Mouse (Mus musculus) embryonic stem cell, embryonic (primary cell): ENCODE measurements around the gene Nck1.

Source experiments
- CTCF ChIA-PET, 4 experiments: fragments of 300-600 bp in 2 of 4; fragments of 350-600 bp in 2 of 4; sonication (Branson Sonifier 250); formaldehyde crosslinking; loops; one replicate each; lab custom pipeline; 2022; ENCODE audit warnings: inconsistent platforms in 2 of 4; lab: Charles Lee
- POLR2A ChIA-PET, 4 experiments: fragments of 300-600 bp in 2 of 4; fragments of 350-600 bp in 2 of 4; sonication (Branson Sonifier 250); formaldehyde crosslinking; loops; one replicate each; lab custom pipeline; 2022; ENCODE audit warnings: antibody characterized with exemption in 4 of 4, inconsistent platforms in 1 of 4; lab: Charles Lee

The Nck1 gene

DNA sequence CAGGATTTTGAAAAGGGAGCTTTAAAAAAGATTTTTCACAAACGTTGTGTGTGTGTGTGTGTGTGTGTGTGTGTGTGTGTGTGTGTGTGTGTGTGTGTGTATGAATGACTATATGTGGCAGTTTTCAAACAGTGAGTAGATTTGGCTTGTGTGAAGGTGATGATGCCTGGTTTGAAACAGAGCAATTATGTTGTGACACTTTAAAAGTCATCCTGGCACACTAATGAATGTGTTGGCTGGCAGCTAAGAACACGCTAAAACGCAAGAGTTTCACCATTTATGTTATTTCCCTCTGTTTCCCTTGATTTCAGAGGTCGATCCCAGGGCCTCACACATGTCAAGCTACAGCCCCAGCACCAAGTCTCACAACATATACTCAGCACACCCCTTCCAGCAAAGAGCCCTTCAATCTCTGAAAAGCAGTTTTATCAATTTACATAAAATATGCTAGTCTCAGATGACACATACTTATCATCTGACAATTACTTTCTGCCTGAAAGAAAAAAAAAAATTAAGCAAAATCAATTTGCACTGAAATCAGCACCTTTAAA, 12.2 kb upstream of the Nck1 start:
- CTCF ChIA-PET: interaction anchor here in 2 of 4 experiments (0.8 to 1.1 kb wide), 3 partner anchors 11 to 38 kb away, joined by 3 to 5 read pairs (median 3); no protein-coding TSS in a partner anchor
- POLR2A ChIA-PET: interaction anchor here in 3 of 4 experiments (0.5 to 2.0 kb wide), 3 partner anchors 12 to 196 kb away, joined by 3 to 6 read pairs (median 4); partner anchors contain the start of gene Nck1 (in 2 of the 3)

DNA sequence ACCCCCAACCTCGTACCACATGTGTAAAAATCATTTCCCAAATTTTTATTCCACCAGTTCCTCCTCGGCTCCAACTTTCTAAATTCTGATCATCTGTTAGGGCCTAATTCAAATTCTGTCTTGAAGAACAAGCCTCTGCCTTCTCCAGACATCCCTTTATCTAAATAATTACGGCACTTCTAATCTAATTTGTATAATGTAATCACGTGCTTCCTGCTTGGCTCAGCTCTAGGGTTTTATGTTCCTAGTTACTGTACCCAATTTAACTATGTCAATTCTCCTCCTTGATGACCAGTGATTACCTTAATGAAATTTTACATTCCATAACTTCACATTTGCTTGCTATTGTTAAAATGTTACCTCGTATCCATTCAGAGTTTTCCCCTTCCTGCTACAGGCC, 9.8 kb upstream of the Nck1 start:
- POLR2A ChIA-PET: interaction anchor here in 2 of 4 experiments (1.2 to 1.7 kb wide), 2 partner anchors 9 to 10 kb away, joined by 3 to 5 read pairs; partner anchors contain the start of gene Nck1 (in 2 of the 2)
- CTCF ChIA-PET: interaction anchor here in 1 of 4 experiments (2.0 kb wide), 1 partner anchor 10 kb away, joined by 9 read pairs; the partner anchor contains the start of gene Nck1

DNA sequence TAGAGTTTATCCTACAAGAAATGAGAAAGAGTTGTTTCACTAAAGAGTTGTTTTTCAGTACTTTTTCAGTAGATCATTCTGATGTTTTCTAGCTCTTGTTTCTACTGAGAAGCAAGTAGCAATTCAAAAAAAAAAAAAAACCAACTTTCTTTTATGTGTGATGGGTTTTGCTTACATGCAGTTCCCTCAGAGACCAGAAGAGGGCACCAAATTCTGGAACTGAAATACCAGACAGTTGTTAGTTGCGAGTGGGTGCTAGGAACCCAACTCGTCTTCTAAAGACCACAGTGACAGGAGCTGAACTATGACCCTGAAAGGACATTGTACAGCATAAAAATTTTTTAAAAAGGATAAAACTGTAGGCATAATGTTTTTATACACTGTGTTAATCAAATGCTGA, 2.4 kb upstream of the Nck1 start:
- ChIA-PET CTCF (interaction anchor here (0.6 to 1.3 kb wide), 23 partner anchors 15 to 1018 kb away, joined by 3 to 8 read pairs (median 3); no protein-coding TSS in a partner anchor), POLR2A (interaction anchor here in 3 of 4 experiments (0.6 to 7.6 kb wide), 8 partner anchors 10 to 1232 kb away, joined by 3 to 187 read pairs (median 4); no protein-coding TSS in a partner anchor)

DNA sequence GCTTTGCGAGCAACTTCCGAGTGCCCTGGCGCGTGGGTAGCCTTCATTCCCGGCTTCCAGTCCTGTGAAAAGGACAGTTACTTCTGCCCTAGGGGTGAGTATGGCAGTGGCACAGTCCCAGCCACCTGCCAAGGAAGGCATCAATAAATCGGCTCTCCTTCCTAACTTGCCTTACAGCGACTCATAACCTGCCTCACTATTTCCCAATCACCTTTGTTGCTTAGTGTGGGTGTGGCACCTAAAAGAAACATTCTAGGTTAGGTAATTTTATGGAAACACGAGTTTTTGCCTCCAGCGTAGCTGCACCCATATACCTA, 618 bp upstream of the Nck1 start:
- POLR2A ChIA-PET: interaction anchor here (0.7 to 7.6 kb wide), 59 partner anchors 8 to 705 kb away, joined by 3 to 187 read pairs (median 6); partner anchors contain the start of genes Pccb (in 2 of the 4), Ppp2r3a (in 1 of the 4), Slc35g2 (in 1 of the 4) and Stag1 (in 1 of the 4)
- CTCF ChIA-PET: interaction anchor here (0.5 to 2.7 kb wide), 32 partner anchors 8 to 1934 kb away, joined by 3 to 36 read pairs (median 4); partner anchors contain the start of gene Pccb (in 1 of the 4)

DNA sequence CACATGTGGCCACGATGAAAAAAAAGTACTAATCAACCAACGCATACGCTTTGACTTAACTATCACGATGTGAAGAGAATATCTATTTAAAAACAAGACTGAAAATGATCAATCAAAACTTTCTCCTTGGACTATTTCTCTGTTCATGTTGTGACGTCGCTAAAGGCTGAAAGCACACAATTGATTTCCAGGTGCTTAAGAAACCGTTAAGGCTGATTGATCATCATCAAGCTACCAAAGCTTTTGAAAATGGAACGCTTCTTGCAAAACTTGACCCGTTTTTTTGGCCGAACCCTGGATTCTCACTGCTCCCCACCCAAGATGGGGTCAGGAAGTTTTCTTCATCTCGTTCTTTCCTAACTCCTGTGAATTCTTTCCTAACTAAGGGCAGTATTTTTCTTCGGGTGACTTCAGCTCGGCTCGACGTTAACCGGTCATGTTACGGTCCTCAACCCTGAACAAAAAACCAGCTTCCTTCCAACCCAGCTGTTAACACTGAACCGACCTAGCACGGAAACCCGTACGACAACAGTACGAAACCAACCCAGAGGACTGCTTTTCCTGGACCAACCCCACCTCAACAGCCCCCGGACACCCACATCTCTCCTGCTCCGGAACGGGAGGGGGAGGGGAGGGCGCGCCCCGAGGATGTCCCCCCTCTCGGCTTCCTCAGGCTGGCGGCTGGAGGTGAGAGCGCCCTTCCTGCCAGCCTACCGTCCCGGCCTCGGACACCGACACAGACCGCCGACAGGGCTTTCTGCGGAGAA, 803 bp downstream of the Nck1 start:
- CTCF ChIA-PET: interaction anchor here (0.5 to 2.7 kb wide), 29 partner anchors 10 to 409 kb away, joined by 3 to 36 read pairs (median 4); no protein-coding TSS in a partner anchor
- POLR2A ChIA-PET: interaction anchor here (0.8 to 7.6 kb wide), 63 partner anchors 7 to 706 kb away, joined by 3 to 187 read pairs (median 5); partner anchors contain the start of genes Pccb (in 2 of the 4), Msl2 (in 1 of the 4), Ppp2r3a (in 1 of the 4) and Slc35g2 (in 1 of the 4)

DNA sequence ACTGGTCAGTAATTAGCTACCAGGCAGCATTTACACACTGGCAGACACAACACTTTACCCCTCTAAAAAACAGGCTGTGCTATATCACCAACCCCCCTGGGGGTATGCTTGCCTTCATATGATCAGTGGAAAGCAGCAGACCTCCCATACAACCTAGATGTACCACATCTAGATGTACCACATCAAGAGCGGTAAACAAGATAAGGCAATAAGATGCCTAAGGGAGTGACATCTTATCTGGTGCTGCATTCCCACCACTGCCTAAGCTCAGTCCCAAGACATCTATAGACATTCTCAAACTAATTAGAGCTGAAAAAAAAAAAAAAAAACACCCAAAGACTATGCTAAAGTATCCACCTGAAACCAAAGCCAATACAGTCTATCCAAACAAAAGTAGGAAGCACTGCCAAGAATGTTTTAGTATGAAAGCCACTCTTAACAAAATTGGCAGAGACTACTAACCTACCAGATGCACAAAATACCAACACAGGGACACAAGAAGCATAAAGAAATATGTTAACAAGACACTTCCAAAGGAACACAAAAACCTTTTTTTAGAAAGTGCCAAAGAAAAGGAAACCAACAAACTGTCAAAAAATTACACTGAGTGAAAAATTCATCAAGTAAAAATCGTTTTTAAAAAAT, 10.2 kb downstream of the Nck1 start:
- POLR2A ChIA-PET: interaction anchor here (0.6 to 3.1 kb wide), 6 partner anchors 10 to 1567 kb away, joined by 3 to 15 read pairs (median 4); partner anchors contain the start of gene Nck1 (in 3 of the 4)
- CTCF ChIA-PET: interaction anchor here in 3 of 4 experiments (0.6 to 1.4 kb wide), 7 partner anchors 10 to 339 kb away, joined by 3 to 8 read pairs (median 4); partner anchors contain the start of gene Nck1 (in 1 of the 3)

DNA sequence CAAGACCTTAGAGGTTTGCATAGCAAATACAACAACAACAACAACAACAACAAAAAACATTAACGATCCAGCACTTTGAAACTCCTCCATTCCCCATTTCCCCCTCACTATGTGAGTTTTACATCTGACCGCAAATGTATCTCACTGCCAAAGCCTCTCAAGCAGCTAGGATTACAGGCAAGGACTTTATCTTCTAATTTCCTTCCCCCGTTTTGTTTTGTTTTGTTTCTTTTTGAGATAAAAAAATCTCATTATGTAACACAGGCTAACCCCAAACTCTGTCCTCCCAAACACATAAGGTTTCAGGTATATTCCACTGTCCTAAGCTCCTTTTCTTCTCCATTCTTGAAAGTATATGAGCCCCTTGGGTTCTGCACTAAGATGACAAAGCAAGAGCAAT, 11.2 kb downstream of the Nck1 start:
- ChIA-PET CTCF (interaction anchor here in 2 of 4 experiments (0.6 to 1.4 kb wide), 3 partner anchors 11 to 291 kb away, joined by 4 to 8 read pairs (median 4); partner anchors contain the start of gene Nck1 (in 1 of the 2)), POLR2A (interaction anchor here in 3 of 4 experiments (0.6 to 3.1 kb wide), 5 partner anchors 9 to 500 kb away, joined by 4 to 15 read pairs (median 8); partner anchors contain the start of genes Nck1 (in 3 of the 3) and Pccb (in 1 of the 3))

DNA sequence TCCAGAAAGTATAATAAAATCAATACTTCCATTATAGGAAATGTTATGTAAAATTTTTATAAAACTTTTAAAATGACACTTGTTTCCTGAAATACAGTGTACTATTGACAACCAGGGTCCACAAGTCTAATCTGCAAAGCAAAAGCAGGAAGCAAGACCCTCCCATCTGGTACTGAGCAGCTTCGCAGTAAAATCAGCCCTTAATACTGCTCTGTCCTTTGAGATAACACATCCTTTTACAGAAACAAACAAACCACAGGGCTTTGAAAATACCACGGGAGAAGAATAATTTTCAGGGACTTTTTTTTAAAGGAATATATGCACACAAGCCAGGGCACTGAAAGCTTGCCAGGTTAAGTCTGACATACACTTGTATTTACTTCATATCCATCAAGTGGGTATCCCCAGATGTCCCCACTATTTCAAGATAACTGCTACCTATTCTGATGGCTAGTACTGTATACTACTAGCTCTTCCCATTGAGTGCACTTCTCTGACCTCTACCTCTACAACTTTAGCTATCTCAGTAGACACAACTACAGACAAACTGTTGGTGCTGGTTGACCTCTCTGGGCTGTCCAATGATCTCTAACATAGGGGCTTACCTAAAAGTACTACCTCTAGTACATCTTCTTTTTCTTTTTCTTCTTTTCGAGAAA, 13.0 kb downstream of the Nck1 start:
- CTCF ChIA-PET: interaction anchor here in 3 of 4 experiments (0.5 to 1.8 kb wide), 3 partner anchors 12 to 470 kb away, joined by 3 to 5 read pairs (median 5); no protein-coding TSS in a partner anchor
- POLR2A ChIA-PET: interaction anchor here in 3 of 4 experiments (0.7 to 2.1 kb wide), 10 partner anchors 8 to 230 kb away, joined by 3 to 14 read pairs (median 4); partner anchors contain the start of gene Nck1 (in 3 of the 3)

DNA sequence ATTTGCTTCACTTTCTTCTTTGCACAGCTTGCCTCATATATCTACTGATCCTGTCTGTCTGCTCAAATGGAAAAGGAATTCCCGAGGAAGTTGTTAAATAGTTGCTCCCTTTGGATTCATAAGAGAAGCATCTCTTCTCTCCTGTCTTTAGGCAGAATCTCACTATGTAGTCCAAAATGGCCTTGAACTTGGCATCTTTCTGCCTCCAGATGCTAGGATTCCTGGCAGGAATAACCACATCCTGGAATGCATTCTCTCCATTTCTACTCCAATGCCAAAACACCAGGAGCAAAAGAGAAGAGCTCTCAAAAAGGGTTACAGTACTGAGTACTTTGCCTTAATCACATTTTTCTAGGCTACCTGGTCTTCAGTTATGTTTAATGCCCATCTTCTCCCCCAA, 14.6 kb downstream of the Nck1 start:
- CTCF ChIA-PET: no interaction called here
- POLR2A ChIA-PET: interaction anchor here in 1 of 4 experiments (1.1 to 1.4 kb wide), 3 partner anchors 10 to 112 kb away, joined by 3 to 4 read pairs (median 3); no protein-coding TSS in a partner anchor

DNA sequence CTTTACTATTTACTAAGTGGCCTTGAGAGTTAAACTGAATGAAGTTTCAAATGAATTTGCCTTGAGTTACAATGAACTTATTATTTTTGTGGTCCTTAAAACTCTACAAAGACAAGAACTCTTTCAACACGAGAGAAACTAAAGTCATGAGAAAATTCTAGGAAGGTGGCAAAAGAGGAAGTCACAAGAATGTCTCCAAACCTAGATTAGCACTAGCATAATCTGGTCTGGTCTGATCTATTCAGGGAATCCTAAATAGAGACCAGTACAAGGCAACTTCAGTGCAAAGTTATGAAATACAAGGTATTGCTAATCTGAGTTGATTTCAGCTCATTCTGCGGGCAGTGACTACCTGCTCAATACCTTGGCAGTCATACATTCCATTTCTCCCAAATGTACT, 20.7 kb downstream of the Nck1 start:
- CTCF ChIA-PET: interaction anchor here in 1 of 4 experiments (1.1 kb wide), 1 partner anchor 71 kb away, joined by 3 read pairs; no protein-coding TSS in a partner anchor
- POLR2A ChIA-PET: interaction anchor here in 2 of 4 experiments (0.6 to 2.6 kb wide), 4 partner anchors 8 to 230 kb away, joined by 3 to 10 read pairs (median 3); partner anchors contain the start of gene Nck1 (in 1 of the 2)

DNA sequence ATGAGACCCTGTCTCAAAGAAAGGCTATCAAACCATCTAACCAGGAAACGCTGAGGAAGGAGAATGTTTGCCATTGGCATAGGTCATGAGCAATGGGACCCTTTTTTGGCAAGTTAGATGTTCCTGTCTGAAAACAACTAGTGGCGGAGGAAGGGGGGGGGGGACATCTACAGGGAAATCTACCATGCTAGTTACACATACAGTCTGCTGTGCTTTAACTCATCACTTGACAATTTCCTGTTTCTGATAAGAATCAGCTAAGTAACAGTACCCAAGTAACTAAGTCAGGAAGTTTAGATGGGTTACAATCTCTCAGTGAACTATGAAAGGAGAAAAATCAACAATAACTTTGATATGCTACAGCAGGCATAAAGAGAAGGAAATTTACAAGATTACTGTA, 23.9 kb downstream of the Nck1 start:
- ChIA-PET POLR2A (interaction anchor here in 1 of 4 experiments (1.3 to 1.7 kb wide), 2 partner anchors 11 to 18 kb away, joined by 3 to 4 read pairs; no protein-coding TSS in a partner anchor), CTCF (no interaction called here)

DNA sequence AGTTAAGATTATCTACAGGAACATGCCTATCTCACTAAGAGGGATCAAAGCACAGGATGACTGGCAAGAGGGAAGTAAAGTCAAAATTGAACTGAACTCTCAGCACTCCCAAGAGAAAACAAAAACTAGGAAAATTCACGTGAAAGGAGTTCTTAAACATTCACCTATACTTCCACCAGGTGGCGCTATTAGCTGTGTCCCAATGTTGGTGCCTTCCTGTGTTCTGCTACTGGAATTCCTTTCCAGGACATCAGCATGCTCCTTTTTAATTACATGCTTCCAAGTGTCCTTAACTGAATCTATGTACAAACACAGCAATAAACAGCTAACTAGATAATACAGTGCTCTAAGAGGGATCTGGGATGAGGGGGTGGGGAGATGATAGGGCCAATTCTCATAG, 25.3 kb downstream of the Nck1 start:
- ChIA-PET POLR2A (interaction anchor here (0.5 to 1.7 kb wide), 10 partner anchors 11 to 672 kb away, joined by 3 to 10 read pairs (median 3); partner anchors contain the start of gene Nck1 (in 1 of the 4)), CTCF (interaction anchor here (0.6 to 1.6 kb wide), 34 partner anchors 12 to 639 kb away, joined by 3 to 17 read pairs (median 4); partner anchors contain the start of gene Nck1 (in 3 of the 4))

DNA sequence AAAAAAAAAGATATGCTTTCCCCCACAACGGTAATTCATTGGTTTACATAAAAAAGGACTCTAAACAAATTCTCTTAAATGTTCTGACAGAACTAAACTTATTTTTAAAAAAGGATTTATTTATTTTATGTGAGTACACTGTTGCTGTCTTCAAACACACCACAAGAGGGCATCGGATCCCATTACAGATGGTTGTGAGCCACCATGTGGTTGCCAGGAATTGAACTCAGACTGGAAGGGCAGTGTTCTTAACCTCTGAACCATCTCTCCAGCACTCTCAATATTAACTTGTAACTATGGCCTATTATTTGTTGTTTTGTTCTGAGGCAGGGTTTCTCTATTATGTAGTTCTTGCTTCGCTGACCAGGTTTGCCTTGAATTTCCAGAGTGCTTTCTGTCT, 25.9 kb downstream of the Nck1 start:
- ChIA-PET CTCF (interaction anchor here (0.5 to 1.6 kb wide), 20 partner anchors 13 to 885 kb away, joined by 3 to 17 read pairs (median 4); partner anchors contain the start of gene Nck1 (in 3 of the 4)), POLR2A (interaction anchor here in 3 of 4 experiments (1.0 to 1.7 kb wide), 4 partner anchors 16 to 123 kb away, joined by 3 to 10 read pairs (median 5); no protein-coding TSS in a partner anchor)

DNA sequence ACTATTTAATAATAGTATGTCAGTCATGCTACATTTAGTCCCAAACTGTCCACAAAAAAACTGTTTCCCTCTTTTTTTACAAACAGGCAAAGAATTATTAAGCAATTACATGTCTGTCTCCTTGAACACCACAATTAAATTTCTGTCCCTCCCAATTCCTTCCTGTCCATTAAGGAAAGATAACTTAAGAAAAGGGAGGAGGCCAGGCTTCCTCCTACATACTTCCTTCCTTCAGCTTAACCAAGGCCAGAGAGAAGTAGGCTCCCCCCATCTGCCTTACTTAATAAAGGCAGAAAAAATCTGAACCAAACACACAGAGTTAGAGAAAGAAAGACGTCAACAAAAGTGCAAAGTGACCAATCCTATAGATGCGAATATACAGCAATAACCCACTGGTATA, 38.4 kb downstream of the Nck1 start:
- POLR2A ChIA-PET: interaction anchor here in 2 of 4 experiments (0.8 to 1.8 kb wide), 4 partner anchors 89 to 496 kb away, joined by 3 to 5 read pairs (median 4); no protein-coding TSS in a partner anchor
- CTCF ChIA-PET: interaction anchor here in 2 of 4 experiments (0.6 to 0.7 kb wide), 2 partner anchors 233 to 402 kb away, joined by 3 to 4 read pairs; no protein-coding TSS in a partner anchor

DNA sequence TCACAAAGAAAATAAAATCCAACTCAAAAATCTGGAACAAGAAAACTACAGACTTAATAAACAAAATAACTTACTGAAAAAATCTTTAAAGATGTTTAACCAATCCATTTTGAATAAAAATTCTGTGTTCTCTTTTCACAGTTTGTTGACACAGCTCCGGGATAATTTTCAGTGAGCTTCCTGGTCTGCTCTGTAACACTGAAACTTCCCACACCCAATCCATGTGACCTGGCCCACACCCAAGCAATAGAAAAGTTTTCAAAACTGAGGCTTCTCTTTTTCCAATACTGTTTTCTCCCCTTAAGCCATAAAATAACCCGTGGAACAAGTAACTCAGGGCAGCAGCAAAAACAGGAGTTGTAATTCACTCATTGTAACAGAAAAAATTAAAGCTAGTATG, 39.3 kb downstream of the Nck1 start:
- CTCF ChIA-PET: interaction anchor here in 2 of 4 experiments (0.5 to 1.7 kb wide), 3 partner anchors 14 to 1080 kb away, joined by 3 to 11 read pairs (median 7); no protein-coding TSS in a partner anchor

DNA sequence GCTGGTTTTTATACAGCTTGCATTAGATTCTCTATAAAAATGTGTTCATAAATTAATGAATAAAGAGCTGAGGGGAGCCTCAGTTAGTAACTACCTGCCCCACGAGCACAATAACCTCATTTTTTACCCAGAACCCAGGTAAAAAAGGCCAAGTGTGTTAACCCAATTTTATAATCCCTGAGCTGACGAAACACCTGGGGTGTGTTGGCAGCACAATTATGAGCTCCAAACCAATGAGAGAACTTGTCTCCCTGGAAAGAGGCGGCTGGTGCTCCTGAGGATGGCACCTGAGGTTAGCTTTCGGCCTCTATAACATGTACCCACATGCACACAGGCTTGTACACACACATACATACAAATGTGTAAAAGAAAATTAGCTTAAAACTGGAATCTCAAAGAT, 40.4 kb downstream of the Nck1 start:
- CTCF ChIA-PET: interaction anchor here in 2 of 4 experiments (1.2 to 1.7 kb wide), 2 partner anchors 15 kb away, joined by 4 to 7 read pairs; no protein-coding TSS in a partner anchor
- POLR2A ChIA-PET: interaction anchor here in 1 of 4 experiments (0.7 to 1.0 kb wide), 2 partner anchors 9 to 40 kb away, joined by 3 read pairs; partner anchors contain the start of gene Nck1

More for the DNA sequence above, 39.3 kb downstream of the Nck1 start:
- POLR2A ChIA-PET: interaction anchor here in 2 of 4 experiments (0.7 to 1.8 kb wide), 2 partner anchors 20 to 136 kb away, joined by 3 to 5 read pairs; no protein-coding TSS in a partner anchor
